Mouse (Mus musculus) cerebellum, postnatal 10 days (tissue): ENCODE results near the gene Pfkm.
A peak's percentile ranks its signal among the peaks of the same experiment; 100 is the strongest.

Source experiments
- DNase-seq, 2 experiments: peaks; one replicate each; pipeline ENCODE4 v3.0.0; 2021; ENCODE audit warnings: mixed read lengths in 2 of 2

The Pfkm gene

GRCm38 (mm10) chr15:98092372-98093120, at the start of gene Pfkm:
TSS of gene Pfkm (plus strand) at chr15:98092589.
- no peak for DNase-seq

GRCm38 (mm10) chr15:98043967-98044366, 48.4 kb upstream of the Pfkm start:
- no peak for DNase-seq

- no peak for DNase-seq
These were observed 48.0 kb upstream of the Pfkm start for GRCm38 (mm10) chr15:98044387-98044786.

- DNase-seq = no peak
These were observed 43.3 kb upstream of the Pfkm start for GRCm38 (mm10) chr15:98048918-98049700.

GRCm38 (mm10) chr15:98051685-98052084, 40.7 kb upstream of the Pfkm start:
- no peak for DNase-seq

- peak; percentile 65 to 76 for DNase-seq
These were observed 37.1 kb upstream of the Pfkm start for GRCm38 (mm10) chr15:98055246-98055645.

- DNase-seq = peak; percentile 32 to 60
These were observed 26.5 kb upstream of the Pfkm start for GRCm38 (mm10) chr15:98065881-98066280.

- DNase-seq = no peak
These were observed 25.8 kb upstream of the Pfkm start for GRCm38 (mm10) chr15:98066602-98067001.

- no peak for DNase-seq
These were observed 24.9 kb upstream of the Pfkm start for GRCm38 (mm10) chr15:98067492-98067891.

GRCm38 (mm10) chr15:98068506-98068905, 23.9 kb upstream of the Pfkm start:
- no peak for DNase-seq

GRCm38 (mm10) chr15:98069566-98070245, 22.7 kb upstream of the Pfkm start:
- DNase-seq = peak; percentile 12 to 16

GRCm38 (mm10) chr15:98070376-98070775, 22.0 kb upstream of the Pfkm start:
- DNase-seq = no peak

GRCm38 (mm10) chr15:98074521-98074920, 17.9 kb upstream of the Pfkm start:
- DNase-seq = no peak

- DNase-seq = peak; percentile 12 to 16
These were observed 17.4 kb upstream of the Pfkm start for GRCm38 (mm10) chr15:98075034-98075433.

GRCm38 (mm10) chr15:98076901-98077300, 15.5 kb upstream of the Pfkm start:
- DNase-seq = no peak

- DNase-seq = no peak
These were observed 3.5 kb upstream of the Pfkm start for GRCm38 (mm10) chr15:98088889-98089288.

GRCm38 (mm10) chr15:98089421-98090183, 2.8 kb upstream of the Pfkm start:
- DNase-seq = peak; percentile 59 to 69

- DNase-seq = no peak
These were observed 548 bp upstream of the Pfkm start for GRCm38 (mm10) chr15:98091841-98092240.

- peak; percentile 94 for DNase-seq
These were observed 977 bp downstream of the Pfkm start, which contains the start of gene Senp1 for GRCm38 (mm10) chr15:98093121-98094011. TSS of gene Senp1 (minus strand) at chr15:98093744.

GRCm38 (mm10) chr15:98094905-98095304, 2.5 kb downstream of the Pfkm start:
- no peak for DNase-seq

GRCm38 (mm10) chr15:98096957-98097356, 4.6 kb downstream of the Pfkm start:
- DNase-seq = no peak

GRCm38 (mm10) chr15:98098519-98098918, 6.1 kb downstream of the Pfkm start:
- DNase-seq = no peak
